Mouse (Mus musculus) liver, adult 2 months (tissue): Measurements from ENCODE around the gene 2900011O08Rik. TPM values are rescaled to one million over a fixed set of nuclear protein-coding genes. Genes with fewer than 3 reads are reported as not detected.

Source experiments
- DNase-seq: peaks from one replicate; pipeline ENCODE4 v3.0.0-alpha.2; 2011; ENCODE audit warnings: low read depth, low spot score; ENCODE audit errors: extremely low read depth
- H3K27ac ChIP-seq: fragments of 200-500 bp; replicated peaks from 2 replicates; pipeline ENCODE4 v1.5.1; 2012; ENCODE audit warnings: low read depth, mild to moderate bottlenecking, control low read depth, inconsistent platforms, low read length; ENCODE audit not compliant: insufficient read depth
- H3K27me3 ChIP-seq: fragments of 200-500 bp; 2 replicates; pipeline ENCODE4 v1.6.1; 2012; ENCODE audit warnings: mild to moderate bottlenecking, moderate library complexity, low read length, inconsistent platforms; ENCODE audit not compliant: control insufficient read depth, insufficient read depth
- H3K36me3 ChIP-seq: fragments of 200-500 bp; 2 replicates; pipeline ENCODE4 v1.6.1; 2012; ENCODE audit warnings: low read length, inconsistent platforms; ENCODE audit not compliant: control insufficient read depth, insufficient read depth
- H3K4me1 ChIP-seq: fragments of 200-500 bp; 2 replicates; pipeline ENCODE4 v1.6.1; 2011; ENCODE audit warnings: low read length; ENCODE audit not compliant: control insufficient read depth, insufficient read depth
- H3K4me3 ChIP-seq: fragments of 200-500 bp; 2 replicates; pipeline ENCODE4 v1.5.1; 2011; ENCODE audit warnings: low read depth, mild to moderate bottlenecking, control low read depth, low read length, moderate library complexity; ENCODE audit not compliant: insufficient read depth
- H3K79me2 ChIP-seq: fragments of 200-500 bp; 2 replicates; pipeline ENCODE4 v1.6.1; 2012; ENCODE audit warnings: inconsistent platforms, mild to moderate bottlenecking, low read length, moderate library complexity; ENCODE audit not compliant: control insufficient read depth, insufficient read depth
- H3K9ac ChIP-seq: fragments of 200-500 bp; 2 replicates; pipeline ENCODE4 v1.6.1; 2012; ENCODE audit warnings: low read depth, mild to moderate bottlenecking, control low read depth, inconsistent platforms, low read length
- CTCF ChIP-seq: fragments of 200-500 bp; IDR thresholded peaks from 2 replicates; pipeline ENCODE4 v1.5.1; 2011; ENCODE audit warnings: low read depth, low read length, control low read depth
- POLR2A ChIP-seq: fragments of 200-500 bp; IDR thresholded peaks from 2 replicates; pipeline ENCODE4 v1.6.1; 2011; ENCODE audit warnings: low read length, control low read depth; ENCODE audit not compliant: insufficient read depth; ENCODE audit errors: extremely low read depth
- WGBS: fragments of 180-500 bp; shearing (Covaris S2); methylation state at CpG from one replicate; pipeline ENCODE4 v1.1.7; 2018; 5-methylcytosine and 5-hydroxymethylcytosine counted together
- polyA plus RNA-seq: library from polyadenylated mRNA; depleted of rRNA; stranded (reverse); fragments of >200 nt; gene quantifications from 2 replicates; pipeline ENCODE4 v1.2.3, GENCODE M21; 2012
- total RNA-seq: library from RNA; depleted of rRNA; stranded (reverse); fragments of >200 nt; gene quantifications from 2 replicates; pipeline ENCODE4 v1.2.3, GENCODE M21; 2014

2900011O08Rik gene
- total and polyA plus RNA-seq, 2 experiments, result not detected

- Histone ChIP-seq H3K9ac (no peak overlapping the region), H3K27me3 (no peaks in the 10 kb centered on the region), H3K4me1 (no peaks in the 10 kb centered on the region), H3K4me3 (no peak overlapping the region), H3K36me3 (no peaks in the 10 kb centered on the region), H3K79me2 (no peaks in the 10 kb centered on the region), H3K27ac (no peak overlapping the region)
- no peak for DNase-seq
- no peak for TF ChIP-seq POLR2A
- TF ChIP-seq CTCF, result no peak
- WGBS, result 77% methylated on average over 5 of the region's 5 CpGs
Measured at GRCm38 (mm10) chr16:14070471-14071169, 84.2 kb downstream of the 2900011O08Rik start.

- DNase-seq, result no peak
- Histone ChIP-seq H3K4me1 (no peaks in the 10 kb centered on the region), H3K36me3 (no peaks in the 10 kb centered on the region), H3K27ac (no peak overlapping the region), H3K9ac (no peak overlapping the region), H3K27me3 (no peaks in the 10 kb centered on the region), H3K79me2 (no peaks in the 10 kb centered on the region), H3K4me3 (no peak overlapping the region)
- WGBS, result 76% methylated on average over 2 of the region's 2 CpGs
- no peak for TF ChIP-seq POLR2A
- no peak for TF ChIP-seq CTCF
Measured at GRCm38 (mm10) chr16:14082925-14083324, 96.5 kb downstream of the 2900011O08Rik start.

DNA sequence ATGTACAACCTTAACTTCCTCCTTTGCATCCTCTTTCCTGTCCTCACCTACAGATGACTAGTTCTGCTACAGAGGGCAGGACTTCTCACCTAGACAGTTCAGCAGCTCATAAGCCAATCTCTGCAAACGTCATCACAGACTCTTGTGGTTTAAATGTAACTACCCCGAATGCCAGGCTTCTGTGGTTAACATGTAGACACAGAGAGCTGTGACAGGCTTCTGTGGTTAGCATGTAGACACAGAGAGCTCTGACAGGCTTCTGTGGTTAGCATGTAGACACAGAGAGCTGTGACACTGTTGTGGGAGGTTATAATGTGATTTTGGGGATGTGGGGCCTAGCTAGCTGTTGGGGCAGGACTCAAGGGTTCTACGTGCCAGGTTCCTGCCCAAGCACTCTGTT lies 101.8 kb downstream of the 2900011O08Rik start:
- Histone ChIP-seq H3K27me3 (no peaks in the 10 kb centered on the region), H3K36me3 (no peaks in the 10 kb centered on the region), H3K9ac (no peak overlapping the region), H3K4me3 (no peak overlapping the region), H3K79me2 (no peaks in the 10 kb centered on the region), H3K27ac (no peak overlapping the region), H3K4me1 (no peaks in the 10 kb centered on the region)
- peak; percentile 6 for DNase-seq
- WGBS, result 72% methylated on average over 3 of the region's 3 CpGs
- no peak for TF ChIP-seq CTCF
- no peak for TF ChIP-seq POLR2A

DNA sequence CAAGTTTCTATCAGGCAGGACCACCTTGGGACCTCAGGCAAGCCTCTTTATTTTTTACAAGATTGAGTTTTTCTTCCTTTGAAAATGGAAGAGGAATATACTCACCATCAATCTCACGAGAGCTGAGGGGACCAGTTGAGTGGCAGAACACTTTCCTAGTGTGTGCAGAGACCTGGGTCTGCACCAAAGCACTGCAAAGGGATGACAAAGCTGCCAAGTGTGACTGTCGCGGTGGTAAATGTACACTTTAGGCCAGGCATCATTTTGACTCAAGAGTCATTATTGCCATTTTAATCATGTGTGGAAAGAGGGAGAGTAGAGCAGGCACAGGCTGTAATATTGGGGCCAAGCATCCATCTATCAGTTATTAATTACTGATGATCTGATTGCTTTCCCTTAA lies 102.9 kb downstream of the 2900011O08Rik start:
- WGBS, result 94% methylated on average over 3 of the region's 3 CpGs
- H3K27ac ChIP-seq, result no peak overlapping the region

DNA sequence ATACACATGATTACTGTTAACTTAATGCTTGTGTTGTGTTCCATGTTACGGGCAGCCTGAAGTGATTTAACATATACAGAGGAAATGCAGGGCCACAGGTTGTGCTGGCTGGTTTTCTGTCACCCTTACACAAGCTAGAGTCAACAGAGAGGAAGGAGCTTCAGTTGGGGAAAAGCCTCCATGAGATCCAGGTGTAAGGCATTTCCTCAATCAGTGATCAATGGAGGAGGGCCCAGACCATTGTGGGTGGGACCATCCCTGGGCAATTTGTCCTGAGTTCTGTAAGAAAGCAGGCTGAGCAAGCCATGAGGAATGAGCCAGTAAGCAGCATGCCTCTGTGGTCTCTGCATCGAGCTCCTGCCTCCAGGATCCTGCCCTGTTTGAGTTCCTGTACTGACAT lies 105.4 kb downstream of the 2900011O08Rik start:
- no peak for DNase-seq
- Histone ChIP-seq H3K27me3 (no peaks in the 10 kb centered on the region), H3K27ac (no peak overlapping the region), H3K36me3 (no peaks in the 10 kb centered on the region), H3K4me3 (no peak overlapping the region), H3K9ac (no peak overlapping the region), H3K79me2 (no peaks in the 10 kb centered on the region), H3K4me1 (no peaks in the 10 kb centered on the region)
- WGBS, result 92% methylated on average over 2 of the region's 2 CpGs
- TF ChIP-seq CTCF (no peak), POLR2A (no peak)

More for the DNA sequence above, 102.9 kb downstream of the 2900011O08Rik start:
- Histone ChIP-seq H3K27me3 (no peaks in the 10 kb centered on the region), H3K79me2 (no peaks in the 10 kb centered on the region), H3K36me3 (no peaks in the 10 kb centered on the region), H3K4me1 (no peaks in the 10 kb centered on the region), H3K4me3 (no peak overlapping the region), H3K9ac (no peak overlapping the region)
- no peak for DNase-seq
- TF ChIP-seq POLR2A (no peak), CTCF (no peak)

- no peak overlapping the region for H3K4me3 ChIP-seq
- peaks cover 18% of the 10 kb centered on the region for H3K36me3 ChIP-seq
- no peak for TF ChIP-seq CTCF
- no peak for TF ChIP-seq POLR2A
- DNase-seq, result no peak
- no peaks in the 10 kb centered on the region for H3K79me2 ChIP-seq
- WGBS, result 87% methylated on average over 6 of the region's 6 CpGs
- H3K4me1 ChIP-seq, result no peaks in the 10 kb centered on the region
- no peak overlapping the region for H3K9ac ChIP-seq
- no peaks in the 10 kb centered on the region for H3K27me3 ChIP-seq
- H3K27ac ChIP-seq, result no peak overlapping the region
Measured at GRCm38 (mm10) chr16:14105891-14106290, 119.5 kb downstream of the 2900011O08Rik start.
